Mouse (Mus musculus): Measurements from ENCODE around the gene Cdc7.

- TF ChIP-seq CTCF (IDR thresholded peaks at IDR 0.05; ENCODE audit: insufficient read depth, low read length) (no peak), POLR2A (IDR thresholded peaks at IDR 0.05; ENCODE audit: borderline replicate concordance, extremely low read depth, low read depth, low read length) (no peak)
These were observed 21.5 kb downstream of the Cdc7 start for GRCm38 (mm10) chr5:106985594-106985993.
